Mouse (Mus musculus): ENCODE measurements around the gene Fam187b.
"Not testable (repeated sequence)": the region's sequence is repeated elsewhere in the genome, so short reads cannot be mapped to it uniquely, and the experiment has no call there.

Gene Fam187b

GRCm38 (mm10) chr7:30973501-30974289 is at the start of gene Fam187b:
Fam187b (plus strand) TSS chr7:30973790.
- peak; percentile 95 for DNase-seq (ENCODE audit: low spot score)

- no peak for DNase-seq (ENCODE audit: low spot score)
These were observed 49.5 kb upstream of the Fam187b start for GRCm38 (mm10) chr7:30924071-30924470.

- not testable (repeated sequence) for DNase-seq (ENCODE audit: low spot score)
These were observed 49.0 kb upstream of the Fam187b start, which contains the start of gene Hamp2 for GRCm38 (mm10) chr7:30924581-30924980. Hamp2 (minus strand) TSS chr7:30924681.

- DNase-seq (ENCODE audit: low spot score): not testable (repeated sequence)
These were observed 38.0 kb upstream of the Fam187b start for GRCm38 (mm10) chr7:30935422-30936099.

GRCm38 (mm10) chr7:30940070-30940469 is 33.5 kb upstream of the Fam187b start:
- not testable (repeated sequence) for DNase-seq (ENCODE audit: low spot score)

- not testable (repeated sequence) for DNase-seq (ENCODE audit: low spot score)
These were observed 31.2 kb upstream of the Fam187b start for GRCm38 (mm10) chr7:30942365-30942764.

GRCm38 (mm10) chr7:30943909-30944635 is 29.5 kb upstream of the Fam187b start, which contains the start of gene Hamp:
Hamp (minus strand) TSS chr7:30944032.
- no peak for DNase-seq (ENCODE audit: low spot score)

GRCm38 (mm10) chr7:30944706-30945105 is 28.9 kb upstream of the Fam187b start:
- DNase-seq (ENCODE audit: low spot score): not testable (repeated sequence)

GRCm38 (mm10) chr7:30945466-30945865 is 28.1 kb upstream of the Fam187b start:
- not testable (repeated sequence) for DNase-seq (ENCODE audit: low spot score)

GRCm38 (mm10) chr7:30945876-30946275 is 27.7 kb upstream of the Fam187b start:
- DNase-seq (ENCODE audit: low spot score): no peak

- not testable (repeated sequence) for DNase-seq (ENCODE audit: low spot score)
These were observed 23.7 kb upstream of the Fam187b start for GRCm38 (mm10) chr7:30949902-30950301.

GRCm38 (mm10) chr7:30952441-30953265 is 20.9 kb upstream of the Fam187b start:
- DNase-seq (ENCODE audit: low spot score): no peak

- DNase-seq (ENCODE audit: low spot score): no peak
These were observed 20.1 kb upstream of the Fam187b start for GRCm38 (mm10) chr7:30953459-30953858.

GRCm38 (mm10) chr7:30954036-30954435 is 19.6 kb upstream of the Fam187b start:
- DNase-seq (ENCODE audit: low spot score): no peak

GRCm38 (mm10) chr7:30954971-30955520 is 18.5 kb upstream of the Fam187b start:
- no peak for DNase-seq (ENCODE audit: low spot score)

GRCm38 (mm10) chr7:30955584-30956356 is 17.8 kb upstream of the Fam187b start:
- DNase-seq (ENCODE audit: low spot score): peak; percentile 96

GRCm38 (mm10) chr7:30956357-30956751 is 17.2 kb upstream of the Fam187b start:
- DNase-seq (ENCODE audit: low spot score): no peak

- peak; percentile 84 for DNase-seq (ENCODE audit: low spot score)
These were observed 16.7 kb upstream of the Fam187b start, which contains the start of gene Usf2 for GRCm38 (mm10) chr7:30956756-30957366. Usf2 (minus strand) TSS chr7:30956803.

GRCm38 (mm10) chr7:30957367-30957783 is 16.2 kb upstream of the Fam187b start:
- DNase-seq (ENCODE audit: low spot score): peak; percentile 95

Data from testis, postnatal 10 days (tissue).